Comparison of ENCODE assay signal across 16 mouse cellular contexts in the genomic region with DNA sequence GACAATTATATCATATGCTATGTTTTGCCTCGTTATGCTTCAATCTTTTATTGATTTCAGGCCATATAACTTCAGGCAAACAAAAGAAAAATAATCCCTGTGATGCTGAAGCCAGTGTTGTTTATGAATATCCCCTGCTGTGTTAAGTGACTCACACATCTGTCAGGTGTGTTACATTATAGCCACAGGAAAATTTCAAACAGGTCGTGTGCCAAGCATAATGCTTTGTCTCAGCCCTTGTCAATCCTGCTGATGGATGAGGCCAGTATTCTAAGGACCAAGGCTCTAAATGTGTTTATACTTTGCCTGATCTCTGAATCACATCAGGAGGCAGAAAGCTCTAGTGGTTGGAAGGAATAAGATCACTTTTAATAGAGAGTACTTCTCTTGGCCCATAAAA.
"Had no signal": no experiment of that assay in that cellular context is flagged by ENCODE, and none has a peak within 500 bp of the region (broad histone marks: within the 10 kb centered on the region; RNA-seq: fewer than 3 reads in every experiment).

No protein-coding gene starts in this region.

- H3K4me3 ChIP-seq: layer of hippocampus, adult 2 months; liver, embryonic 13.5 days; neural tube, embryonic 12.5 days; neural tube, embryonic 15.5 days; stomach, embryonic 15.5 days had no signal

- ATAC-seq: intestine, postnatal 0 days had no signal

- DNase-seq: kidney, adult 2 months; kidney, postnatal 25 days; layer of hippocampus, adult 9-11 months; liver, embryonic 13.5 days; lung, adult 2 months; lung, postnatal 14 days; lung, postnatal 4 days; right cerebral cortex, postnatal 25 days; spleen, adult 18-20 months; thymus, postnatal 25 days had no signal

- H3K9me3 ChIP-seq: liver, embryonic 13.5 days; neural tube, embryonic 12.5 days; stomach, embryonic 15.5 days had no signal

- H3K4me2 ChIP-seq: liver, embryonic 13.5 days; neural tube, embryonic 12.5 days; neural tube, embryonic 15.5 days; stomach, embryonic 15.5 days had no signal

- H3K36me3 ChIP-seq: liver, embryonic 13.5 days; neural tube, embryonic 12.5 days; neural tube, embryonic 15.5 days; stomach, embryonic 15.5 days had no signal

- H3K4me1 ChIP-seq: liver, embryonic 13.5 days; neural tube, embryonic 12.5 days; stomach, embryonic 15.5 days had no signal

- H3K27ac ChIP-seq: kidney, postnatal 0 days; layer of hippocampus, adult 2 months; liver, embryonic 13.5 days; neural tube, embryonic 12.5 days; neural tube, embryonic 15.5 days; stomach, embryonic 15.5 days had no signal

- H3K9ac ChIP-seq: liver, embryonic 13.5 days; neural tube, embryonic 12.5 days; neural tube, embryonic 15.5 days; stomach, embryonic 15.5 days had no signal

- H3K27me3 ChIP-seq: liver, embryonic 13.5 days; neural tube, embryonic 12.5 days; neural tube, embryonic 15.5 days; stomach, embryonic 15.5 days had no signal
